Mouse (Mus musculus) urinary bladder, postnatal 25 days (tissue): ENCODE measurements around the gene Rnf144b.

Source experiments
- DNase-seq: peaks from one replicate; pipeline ENCODE4 v3.0.0; 2022; ENCODE audit warnings: low spot score

Gene Rnf144b

DNA sequence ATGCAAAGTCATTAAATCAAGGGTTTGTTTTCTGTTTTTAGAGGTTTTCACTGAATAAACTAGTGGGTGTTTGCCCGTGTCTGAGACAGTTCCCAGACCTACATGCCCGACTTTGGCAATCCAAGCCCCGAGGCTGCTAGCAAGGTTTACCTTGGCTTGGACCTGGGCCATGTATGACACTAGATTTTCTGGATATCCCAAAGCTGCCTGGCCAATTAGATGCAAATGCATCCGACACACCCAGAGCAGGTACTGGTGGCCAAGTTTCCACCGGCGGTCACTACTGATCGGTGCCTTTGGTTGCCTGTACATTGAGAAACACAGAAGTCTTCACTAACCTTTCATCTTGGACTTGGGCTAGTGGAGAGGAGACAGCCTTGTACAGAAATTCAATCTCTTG is 144.0 kb downstream of the Rnf144b start:
- DNase-seq, result no peak

DNA sequence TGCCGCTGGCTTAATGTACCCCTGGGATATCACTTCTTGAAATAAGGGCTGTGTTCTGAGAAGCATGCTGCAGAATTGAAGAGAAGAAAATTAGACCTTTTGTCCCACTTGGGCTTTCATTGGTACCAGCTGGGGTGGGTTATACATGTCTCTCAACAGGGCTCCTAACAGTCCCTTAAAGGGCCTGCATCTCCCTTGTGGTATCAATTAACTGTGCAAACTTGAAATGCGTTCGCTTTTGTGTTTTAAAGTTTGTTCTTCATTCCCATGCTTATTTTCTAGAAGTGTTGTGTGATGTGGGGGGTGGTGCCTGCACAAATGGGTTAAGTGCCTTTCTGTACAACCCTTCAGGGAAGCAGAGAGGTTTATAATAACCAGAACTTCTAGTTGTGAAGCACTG is 145.8 kb downstream of the Rnf144b start:
- DNase-seq, result no peak

DNA sequence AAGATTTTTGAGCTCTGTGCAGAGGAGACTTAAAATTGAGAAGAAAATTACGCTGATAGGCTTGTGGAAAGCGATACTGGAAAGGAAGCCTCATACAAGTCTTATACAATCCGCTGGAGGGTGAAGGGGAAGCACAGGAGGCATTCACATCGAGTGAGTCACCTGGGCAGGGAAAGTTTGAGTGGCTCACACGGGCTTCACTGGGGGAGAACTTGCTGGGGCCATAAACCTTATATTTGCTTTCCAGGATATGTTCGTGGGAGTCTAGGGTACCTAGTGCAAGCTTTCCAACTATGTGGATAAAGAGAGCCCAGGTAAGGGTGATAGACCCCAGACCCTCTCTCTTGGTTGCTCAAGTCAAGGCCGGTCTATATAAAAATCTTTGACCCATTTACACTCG is 150.5 kb downstream of the Rnf144b start:
- DNase-seq, result no peak

DNA sequence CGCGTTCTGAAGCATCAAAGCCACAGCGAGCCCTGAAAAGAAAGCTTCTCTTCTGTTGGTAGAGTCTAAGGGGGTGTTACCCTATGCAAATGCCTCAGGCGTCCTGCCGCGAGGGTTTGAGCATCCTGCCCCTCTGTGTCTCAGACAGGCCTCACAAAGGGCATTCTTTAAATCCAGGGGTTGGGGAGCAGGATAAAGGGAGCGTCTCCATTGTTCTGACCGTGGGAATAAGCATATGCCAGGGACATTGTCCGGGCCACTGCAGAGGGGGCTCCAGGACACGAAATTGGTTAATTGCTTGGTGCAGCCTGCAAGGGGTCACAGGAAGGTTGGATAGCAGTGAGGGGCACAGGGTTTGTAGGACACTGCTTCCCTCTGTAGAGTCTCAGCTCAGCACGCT is 151.0 kb downstream of the Rnf144b start:
- DNase-seq, result no peak

DNA sequence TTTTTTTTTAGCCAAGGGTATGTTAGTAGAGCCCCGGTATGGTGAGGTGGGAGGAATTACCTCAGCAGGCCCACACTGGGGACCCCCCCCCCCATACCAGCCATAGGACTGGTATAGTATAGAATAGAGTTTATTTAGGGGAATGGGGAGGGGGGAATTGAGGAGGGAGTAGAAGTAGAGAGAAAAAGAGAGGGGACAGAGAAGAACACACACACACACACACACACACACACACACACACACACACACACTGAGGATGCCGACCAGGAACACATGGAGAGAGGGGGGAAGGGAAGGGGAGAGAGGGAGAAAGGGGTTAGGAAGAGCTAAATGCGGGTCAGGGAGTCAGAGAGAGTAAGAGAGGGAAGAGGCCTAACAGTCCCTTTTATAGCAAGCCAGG is 151.7 kb downstream of the Rnf144b start:
- no peak for DNase-seq

DNA sequence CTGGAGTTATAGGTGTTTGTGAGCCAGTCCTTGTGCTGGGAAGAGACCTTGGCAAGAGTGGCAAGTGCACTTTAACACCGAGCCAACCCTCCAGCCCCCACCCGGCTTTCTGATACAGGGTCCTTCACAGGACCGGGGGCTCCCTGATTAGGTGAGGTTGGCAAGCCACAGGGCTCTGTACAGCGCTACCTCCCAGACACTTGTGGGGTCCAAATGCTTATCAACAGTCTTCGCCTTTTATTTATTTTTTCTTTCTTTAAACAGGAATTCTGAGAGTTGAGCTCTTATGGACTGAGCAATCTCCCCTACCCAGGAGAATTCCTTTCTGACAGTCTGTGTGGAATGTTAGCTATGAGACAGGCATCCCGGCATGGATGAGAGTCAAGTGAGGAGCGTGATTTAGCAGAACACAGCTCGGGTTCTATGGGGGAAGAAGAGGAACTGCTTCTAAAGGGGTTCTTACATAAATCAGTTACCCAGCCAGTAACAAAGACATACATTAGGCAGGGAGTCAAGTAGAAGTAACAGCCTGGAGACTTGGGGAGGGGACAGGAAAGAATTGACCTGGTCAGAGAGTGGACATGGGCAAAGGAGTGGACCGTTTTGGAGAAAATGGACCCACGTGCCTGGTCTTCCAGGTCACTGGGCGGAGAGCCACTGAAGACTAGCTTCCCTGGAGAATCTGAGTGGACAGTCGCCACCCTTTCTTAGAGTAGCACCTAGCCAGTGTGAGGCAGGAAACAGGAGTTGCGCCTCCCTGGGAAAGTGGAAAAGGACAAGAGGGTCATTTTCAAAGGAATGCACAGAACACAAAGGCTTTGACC is 154.8 kb downstream of the Rnf144b start:
- DNase-seq, result no peak

DNA sequence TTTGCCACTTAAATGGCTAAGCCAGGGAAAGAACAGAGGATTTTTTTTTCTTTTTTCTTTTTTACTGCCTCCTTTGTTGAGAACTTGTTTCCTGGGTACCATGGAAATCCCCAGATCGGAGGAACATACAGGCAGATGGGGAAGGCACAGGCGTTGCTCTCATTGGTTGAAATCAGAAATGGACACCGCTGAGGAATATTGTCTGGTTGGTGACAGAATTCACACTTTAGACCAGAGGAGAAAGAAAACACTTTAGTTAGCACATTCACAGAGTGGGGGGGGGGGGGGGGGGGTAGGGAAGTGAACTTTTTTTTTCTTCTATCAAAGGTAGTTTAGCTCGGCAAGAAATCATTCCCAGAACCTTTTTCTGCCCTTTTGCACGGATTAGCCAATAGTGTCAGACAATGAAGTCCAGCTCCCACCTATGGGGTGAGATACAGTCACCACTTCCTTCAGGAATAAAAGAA is 155.4 kb downstream of the Rnf144b start:
- no peak for DNase-seq

DNA sequence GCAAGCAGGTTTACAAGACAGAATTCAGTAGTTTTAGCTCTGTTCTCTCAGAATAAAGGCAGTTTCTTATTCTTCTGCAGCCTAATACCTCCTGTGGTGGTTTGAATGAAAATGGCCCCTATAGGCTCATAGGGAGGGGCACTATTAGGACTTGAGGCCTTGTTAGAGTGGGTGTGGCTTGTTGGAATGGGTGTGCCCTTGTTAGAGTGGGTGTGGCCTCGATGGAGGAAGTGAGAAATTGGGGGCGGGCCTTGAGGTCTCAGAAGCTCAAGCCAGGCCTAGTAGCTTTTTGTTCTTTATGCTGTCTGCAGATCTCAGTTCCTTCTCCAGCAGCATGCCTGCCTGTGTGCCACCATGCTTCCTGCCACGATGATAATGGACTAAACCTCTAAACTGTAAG is 159.8 kb downstream of the Rnf144b start:
- no peak for DNase-seq

GRCm38 (mm10) chr13:47288449-47288848 is 166.0 kb downstream of the Rnf144b start:
- DNase-seq, result peak; percentile 68

- DNase-seq, result no peak
Measured at GRCm38 (mm10) chr13:47296465-47296864, 174.0 kb downstream of the Rnf144b start.
